Mouse (Mus musculus): ENCODE measurements at regions not wholly inside any gene's neighbourhood (a gene's known extent, or its start where the extent isn't known, plus 50 kb on each side); places are given as distances from the start of the nearest gene placed in this dataset.

- Histone ChIP-seq H3K36me3 (ENCODE audit: control insufficient read depth, insufficient read depth, low read length) (no peaks in the 10 kb centered on the region), H3K27me3 (ENCODE audit: control insufficient read depth, insufficient read depth, low read length) (no peaks in the 10 kb centered on the region), H3K4me3 (ENCODE audit: control insufficient read depth, insufficient read depth, low read length) (no peak overlapping the region), H3K4me1 (replicated peaks; ENCODE audit: control insufficient read depth, insufficient read depth, low read length) (no peaks in the 10 kb centered on the region), H3K27ac (ENCODE audit: control insufficient read depth, insufficient read depth, low read length) (no peak overlapping the region)
- DNase-seq: no peak
- TF ChIP-seq POLR2A (IDR thresholded peaks at IDR 0.05; ENCODE audit: control insufficient read depth, extremely low read depth, insufficient read depth, low read length, poor library complexity): no peak
- TF ChIP-seq CTCF (IDR thresholded peaks at IDR 0.05; ENCODE audit: borderline replicate concordance, control insufficient read depth, extremely low read depth, insufficient read depth, low read length, poor library complexity): no peak
- WGBS: 73% methylated on average over 3 of the region's 3 CpGs
Measured at GRCm38 (mm10) chr14:66452828-66453227, 443.8 kb upstream of the Gulo start.

- H3K4me1 ChIP-seq (replicated peaks; ENCODE audit: control insufficient read depth, insufficient read depth, low read length): no peaks in the 10 kb centered on the region
- DNase-seq: no peak
- H3K36me3 ChIP-seq (ENCODE audit: control insufficient read depth, insufficient read depth, low read length): no peaks in the 10 kb centered on the region
- H3K27ac ChIP-seq (ENCODE audit: control insufficient read depth, insufficient read depth, low read length): no peak overlapping the region
- TF ChIP-seq CTCF (IDR thresholded peaks at IDR 0.05; ENCODE audit: borderline replicate concordance, control insufficient read depth, extremely low read depth, insufficient read depth, low read length, poor library complexity) (no peak), POLR2A (IDR thresholded peaks at IDR 0.05; ENCODE audit: control insufficient read depth, extremely low read depth, insufficient read depth, low read length, poor library complexity) (no peak)
- H3K27me3 ChIP-seq (ENCODE audit: control insufficient read depth, insufficient read depth, low read length): no peaks in the 10 kb centered on the region
- no peak overlapping the region for H3K4me3 ChIP-seq (ENCODE audit: control insufficient read depth, insufficient read depth, low read length)
- whole genome bisulfite sequencing: 81% methylated on average over 10 of the region's 10 CpGs
Measured at GRCm38 (mm10) chr14:66450351-66450750, 441.3 kb upstream of the Gulo start.

- Histone ChIP-seq H3K4me3 (ENCODE audit: control insufficient read depth, insufficient read depth, low read length) (no peak overlapping the region), H3K27ac (ENCODE audit: control insufficient read depth, insufficient read depth, low read length) (no peak overlapping the region), H3K27me3 (ENCODE audit: control insufficient read depth, insufficient read depth, low read length) (no peaks in the 10 kb centered on the region), H3K4me1 (replicated peaks; ENCODE audit: control insufficient read depth, insufficient read depth, low read length) (no peaks in the 10 kb centered on the region), H3K36me3 (ENCODE audit: control insufficient read depth, insufficient read depth, low read length) (no peaks in the 10 kb centered on the region)
- DNase-seq: no peak
- TF ChIP-seq POLR2A (IDR thresholded peaks at IDR 0.05; ENCODE audit: control insufficient read depth, extremely low read depth, insufficient read depth, low read length, poor library complexity): no peak
- TF ChIP-seq CTCF (IDR thresholded peaks at IDR 0.05; ENCODE audit: borderline replicate concordance, control insufficient read depth, extremely low read depth, insufficient read depth, low read length, poor library complexity): no peak
- WGBS: 35% methylated on average over 1 of the region's 1 CpGs
Measured at GRCm38 (mm10) chr14:66442576-66442975, 433.6 kb upstream of the Gulo start.

- no peak overlapping the region for H3K4me3 ChIP-seq (ENCODE audit: control insufficient read depth, insufficient read depth, low read length)
- H3K4me1 ChIP-seq (replicated peaks; ENCODE audit: control insufficient read depth, insufficient read depth, low read length): no peaks in the 10 kb centered on the region
- H3K36me3 ChIP-seq (ENCODE audit: control insufficient read depth, insufficient read depth, low read length): no peaks in the 10 kb centered on the region
- no peaks in the 10 kb centered on the region for H3K27me3 ChIP-seq (ENCODE audit: control insufficient read depth, insufficient read depth, low read length)
- WGBS: 48% methylated on average over 4 of the region's 4 CpGs
- no peak for TF ChIP-seq CTCF (IDR thresholded peaks at IDR 0.05; ENCODE audit: borderline replicate concordance, control insufficient read depth, extremely low read depth, insufficient read depth, low read length, poor library complexity)
- TF ChIP-seq POLR2A (IDR thresholded peaks at IDR 0.05; ENCODE audit: control insufficient read depth, extremely low read depth, insufficient read depth, low read length, poor library complexity): no peak
- DNase-seq: no peak
- no peak overlapping the region for H3K27ac ChIP-seq (ENCODE audit: control insufficient read depth, insufficient read depth, low read length)
Measured at GRCm38 (mm10) chr14:66441825-66442224, 432.8 kb upstream of the Gulo start.

- WGBS: 98% methylated on average over 1 of the region's 1 CpGs
- DNase-seq: no peak
- Histone ChIP-seq H3K27me3 (ENCODE audit: control insufficient read depth, insufficient read depth, low read length) (no peaks in the 10 kb centered on the region), H3K4me3 (ENCODE audit: control insufficient read depth, insufficient read depth, low read length) (no peak overlapping the region), H3K4me1 (replicated peaks; ENCODE audit: control insufficient read depth, insufficient read depth, low read length) (no peaks in the 10 kb centered on the region), H3K27ac (ENCODE audit: control insufficient read depth, insufficient read depth, low read length) (no peak overlapping the region), H3K36me3 (ENCODE audit: control insufficient read depth, insufficient read depth, low read length) (no peaks in the 10 kb centered on the region)
- TF ChIP-seq CTCF (IDR thresholded peaks at IDR 0.05; ENCODE audit: borderline replicate concordance, control insufficient read depth, extremely low read depth, insufficient read depth, low read length, poor library complexity): no peak
- no peak for TF ChIP-seq POLR2A (IDR thresholded peaks at IDR 0.05; ENCODE audit: control insufficient read depth, extremely low read depth, insufficient read depth, low read length, poor library complexity)
Measured at GRCm38 (mm10) chr14:66438572-66438971, 429.6 kb upstream of the Gulo start.

GRCm38 (mm10) chr14:66438001-66438400 lies 429.0 kb upstream of the Gulo start:
- no peak for DNase-seq
- H3K4me3 ChIP-seq (ENCODE audit: control insufficient read depth, insufficient read depth, low read length): no peak overlapping the region
- WGBS: 91% methylated on average over 1 of the region's 1 CpGs
- H3K27ac ChIP-seq (ENCODE audit: control insufficient read depth, insufficient read depth, low read length): no peak overlapping the region
- H3K36me3 ChIP-seq (ENCODE audit: control insufficient read depth, insufficient read depth, low read length): no peaks in the 10 kb centered on the region
- H3K27me3 ChIP-seq (ENCODE audit: control insufficient read depth, insufficient read depth, low read length): no peaks in the 10 kb centered on the region
- no peaks in the 10 kb centered on the region for H3K4me1 ChIP-seq (replicated peaks; ENCODE audit: control insufficient read depth, insufficient read depth, low read length)
- TF ChIP-seq POLR2A (IDR thresholded peaks at IDR 0.05; ENCODE audit: control insufficient read depth, extremely low read depth, insufficient read depth, low read length, poor library complexity) (no peak), CTCF (IDR thresholded peaks at IDR 0.05; ENCODE audit: borderline replicate concordance, control insufficient read depth, extremely low read depth, insufficient read depth, low read length, poor library complexity) (no peak)

GRCm38 (mm10) chr14:66431630-66432029 lies 422.6 kb upstream of the Gulo start:
- Histone ChIP-seq H3K4me3 (ENCODE audit: control insufficient read depth, insufficient read depth, low read length) (no peak overlapping the region), H3K36me3 (ENCODE audit: control insufficient read depth, insufficient read depth, low read length) (no peaks in the 10 kb centered on the region), H3K27me3 (ENCODE audit: control insufficient read depth, insufficient read depth, low read length) (no peaks in the 10 kb centered on the region), H3K27ac (ENCODE audit: control insufficient read depth, insufficient read depth, low read length) (no peak overlapping the region), H3K4me1 (replicated peaks; ENCODE audit: control insufficient read depth, insufficient read depth, low read length) (no peaks in the 10 kb centered on the region)
- no peak for TF ChIP-seq POLR2A (IDR thresholded peaks at IDR 0.05; ENCODE audit: control insufficient read depth, extremely low read depth, insufficient read depth, low read length, poor library complexity)
- TF ChIP-seq CTCF (IDR thresholded peaks at IDR 0.05; ENCODE audit: borderline replicate concordance, control insufficient read depth, extremely low read depth, insufficient read depth, low read length, poor library complexity): no peak
- no peak for DNase-seq
- WGBS: 92% methylated on average over 5 of the region's 5 CpGs
